20 mouse cellular contexts compared by ENCODE assay signal in genomic region chr5:54588332-54589020, GRCm38 (mm10).
DNase-seq lines count a peak whose midpoint lies in the region; ATAC-seq and TF ChIP-seq lines count a peak whose summit lies in the region.
"Had no signal": no experiment of that assay in that cellular context is flagged by ENCODE, and none has a peak within 500 bp of the region (broad histone marks: within the 10 kb centered on the region; RNA-seq: fewer than 3 reads in every experiment).

No protein-coding gene starts in this region.

- no peak for DNase-seq in forebrain, postnatal 0 days
- no peak for DNase-seq in forebrain, embryonic 10.5 days (ENCODE audit: extremely low spot score, low spot score)
- DNase-seq in kidney, postnatal 0 days (ENCODE audit: low spot score), result no peak
- no peak for DNase-seq in kidney, postnatal 36 days
- DNase-seq in midbrain, postnatal 0 days (ENCODE audit: low spot score), result no peak
- no peak for DNase-seq in midbrain, embryonic 11.5 days (ENCODE audit: low spot score, missing footprints)
- no peak for DNase-seq in stomach, postnatal 0 days (ENCODE audit: low spot score)
- DNase-seq in frontal cortex, postnatal 10 days (ENCODE audit: low spot score in 2 of 2), result no peak
- DNase-seq: adrenal gland, adult 8-10 months; cerebellum, adult 11 months; cerebellum, postnatal 25 days; kidney, adult 11 months; kidney, postnatal 14 days; liver, embryonic 13.5 days; thymus, postnatal 25 days had no signal

- H3K27me3 ChIP-seq in forebrain, postnatal 0 days (ENCODE audit: insufficient read depth, low read length), result no peaks in the 10 kb centered on the region
- no peaks in the 10 kb centered on the region for H3K27me3 ChIP-seq in forebrain, embryonic 10.5 days (ENCODE audit: poor library complexity, severe bottlenecking)
- H3K27me3 ChIP-seq in kidney, postnatal 0 days (ENCODE audit: insufficient read depth, low read length), result no peaks in the 10 kb centered on the region
- no peaks in the 10 kb centered on the region for H3K27me3 ChIP-seq in midbrain, postnatal 0 days (ENCODE audit: insufficient read depth, low read length)
- no peaks in the 10 kb centered on the region for H3K27me3 ChIP-seq in midbrain, embryonic 11.5 days (ENCODE audit: control insufficient read depth, insufficient read depth, low read length)
- H3K27me3 ChIP-seq in stomach, postnatal 0 days (ENCODE audit: control insufficient read depth, insufficient read depth, low read length), result no peaks in the 10 kb centered on the region
- H3K27me3 ChIP-seq: forebrain, embryonic 13.5 days; heart, embryonic 15.5 days; hindbrain, embryonic 13.5 days; liver, embryonic 13.5 days; neural tube, embryonic 13.5 days; stomach, embryonic 15.5 days had no signal

- TF ChIP-seq CTCF in forebrain, postnatal 0 days (IDR thresholded peaks at IDR 0.05; ENCODE audit: low read depth), result 0 out of 2 replicates have a peak, but pooled peaks have one; percentile 16
- peak; percentile 46; the same call in 1 of the 2 replicates for TF ChIP-seq CTCF in kidney, postnatal 0 days (IDR thresholded peaks at IDR 0.05; ENCODE audit: low read depth)
- TF ChIP-seq CTCF in midbrain, postnatal 0 days (IDR thresholded peaks at IDR 0.05), result peak; percentile 40
- peak; percentile 68 for TF ChIP-seq CTCF in stomach, postnatal 0 days (IDR thresholded peaks at IDR 0.05; ENCODE audit: low read depth)

- H3K27ac ChIP-seq in forebrain, postnatal 0 days (ENCODE audit: low read depth, low read length), result no peak overlapping the region
- no peak overlapping the region for H3K27ac ChIP-seq in forebrain, embryonic 10.5 days
- H3K27ac ChIP-seq in kidney, postnatal 0 days, result no peak overlapping the region
- no peak overlapping the region for H3K27ac ChIP-seq in midbrain, postnatal 0 days (ENCODE audit: low read depth, low read length)
- no peak overlapping the region for H3K27ac ChIP-seq in midbrain, embryonic 11.5 days (ENCODE audit: low read depth, low read length)
- no peak overlapping the region for H3K27ac ChIP-seq in stomach, postnatal 0 days (replicated peaks)
- H3K27ac ChIP-seq: forebrain, embryonic 13.5 days; heart, embryonic 15.5 days; hindbrain, embryonic 13.5 days; liver, embryonic 13.5 days; neural tube, embryonic 13.5 days; stomach, embryonic 15.5 days had no signal

- no peak for TF ChIP-seq EP300 in stomach, postnatal 0 days (optimal IDR thresholded peaks at IDR 0.05)

- no peaks in the 10 kb centered on the region for H3K4me1 ChIP-seq in forebrain, postnatal 0 days (ENCODE audit: insufficient read depth)
- no peaks in the 10 kb centered on the region for H3K4me1 ChIP-seq in forebrain, embryonic 10.5 days
- H3K4me1 ChIP-seq in kidney, postnatal 0 days (replicated peaks; ENCODE audit: insufficient read depth, low read length), result no peaks in the 10 kb centered on the region
- H3K4me1 ChIP-seq in midbrain, postnatal 0 days (ENCODE audit: insufficient read depth, low read length), result no peaks in the 10 kb centered on the region
- no peaks in the 10 kb centered on the region for H3K4me1 ChIP-seq in midbrain, embryonic 11.5 days (ENCODE audit: control insufficient read depth, insufficient read depth, low read length)
- no peaks in the 10 kb centered on the region for H3K4me1 ChIP-seq in stomach, postnatal 0 days (replicated peaks; ENCODE audit: control insufficient read depth, insufficient read depth)
- H3K4me1 ChIP-seq: forebrain, embryonic 13.5 days; heart, embryonic 15.5 days; hindbrain, embryonic 13.5 days; liver, embryonic 13.5 days; neural tube, embryonic 13.5 days; stomach, embryonic 15.5 days had no signal

- no peak overlapping the region for H3K4me3 ChIP-seq in forebrain, postnatal 0 days (ENCODE audit: low read depth, low read length)
- H3K4me3 ChIP-seq in forebrain, embryonic 10.5 days, result no peak overlapping the region
- H3K4me3 ChIP-seq in kidney, postnatal 0 days (replicated peaks; ENCODE audit: low read depth, low read length), result no peak overlapping the region
- no peak overlapping the region for H3K4me3 ChIP-seq in midbrain, postnatal 0 days (ENCODE audit: low read depth, low read length)
- H3K4me3 ChIP-seq in midbrain, embryonic 11.5 days (ENCODE audit: low read depth, low read length), result no peak overlapping the region
- H3K4me3 ChIP-seq in stomach, postnatal 0 days (ENCODE audit: low read depth, low read length), result no peak overlapping the region
- H3K4me3 ChIP-seq: forebrain, embryonic 13.5 days; heart, embryonic 15.5 days; hindbrain, embryonic 13.5 days; liver, embryonic 13.5 days; neural tube, embryonic 13.5 days; stomach, embryonic 15.5 days had no signal

- H3K4me2 ChIP-seq in forebrain, postnatal 0 days (ENCODE audit: low read depth), result no peak overlapping the region
- no peak overlapping the region for H3K4me2 ChIP-seq in kidney, postnatal 0 days (ENCODE audit: low read length)
- no peak overlapping the region for H3K4me2 ChIP-seq in midbrain, postnatal 0 days (ENCODE audit: low read depth, low read length, poor library complexity, severe bottlenecking)
- no peak overlapping the region for H3K4me2 ChIP-seq in midbrain, embryonic 11.5 days
- no peak overlapping the region for H3K4me2 ChIP-seq in stomach, postnatal 0 days (replicated peaks; ENCODE audit: low read depth)
- H3K4me2 ChIP-seq: forebrain, embryonic 13.5 days; heart, embryonic 15.5 days; hindbrain, embryonic 13.5 days; liver, embryonic 13.5 days; neural tube, embryonic 13.5 days; stomach, embryonic 15.5 days had no signal

- no peaks in the 10 kb centered on the region for H3K36me3 ChIP-seq in forebrain, postnatal 0 days (ENCODE audit: insufficient read depth)
- no peaks in the 10 kb centered on the region for H3K36me3 ChIP-seq in forebrain, embryonic 10.5 days (replicated peaks)
- no peaks in the 10 kb centered on the region for H3K36me3 ChIP-seq in kidney, postnatal 0 days (ENCODE audit: insufficient read depth, low read length)
- H3K36me3 ChIP-seq in midbrain, postnatal 0 days (ENCODE audit: insufficient read depth, low read length), result no peaks in the 10 kb centered on the region
- H3K36me3 ChIP-seq in midbrain, embryonic 11.5 days (ENCODE audit: control insufficient read depth, insufficient read depth, low read length), result no peaks in the 10 kb centered on the region
- H3K36me3 ChIP-seq in stomach, postnatal 0 days (ENCODE audit: control insufficient read depth, insufficient read depth, low read length), result no peaks in the 10 kb centered on the region
- H3K36me3 ChIP-seq: heart, embryonic 15.5 days; hindbrain, embryonic 13.5 days; liver, embryonic 13.5 days; neural tube, embryonic 13.5 days; stomach, embryonic 15.5 days had no signal

- WGBS in forebrain, postnatal 0 days, result 62% methylated on average over 2 of the region's 2 CpGs
- 67% methylated on average over 2 of the region's 2 CpGs for WGBS in forebrain, embryonic 10.5 days
- 50% methylated on average over 2 of the region's 2 CpGs for WGBS in kidney, postnatal 0 days
- 67% methylated on average over 2 of the region's 2 CpGs for WGBS in midbrain, postnatal 0 days
- WGBS in midbrain, embryonic 11.5 days, result 76% methylated on average over 2 of the region's 2 CpGs
- WGBS in stomach, postnatal 0 days, result 58% methylated on average over 2 of the region's 2 CpGs

- no peak for ATAC-seq in forebrain, postnatal 0 days
- no peak for ATAC-seq in kidney, postnatal 0 days (replicated peaks; ENCODE audit: low FRiP score, low read depth)
- ATAC-seq in midbrain, postnatal 0 days (ENCODE audit: low FRiP score), result no peak
- ATAC-seq in midbrain, embryonic 11.5 days (ENCODE audit: low FRiP score), result no peak
- no peak for ATAC-seq in stomach, postnatal 0 days (ENCODE audit: low FRiP score, low TSS enrichment)
- ATAC-seq: forebrain, embryonic 13.5 days had no signal

- no peak overlapping the region for H3K9ac ChIP-seq in forebrain, postnatal 0 days
- no peak overlapping the region for H3K9ac ChIP-seq in kidney, postnatal 0 days (ENCODE audit: low read depth, low read length)
- H3K9ac ChIP-seq in midbrain, postnatal 0 days (replicated peaks; ENCODE audit: low read length, poor library complexity, severe bottlenecking), result no peak overlapping the region
- no peak overlapping the region for H3K9ac ChIP-seq in midbrain, embryonic 11.5 days (ENCODE audit: low read length)
- H3K9ac ChIP-seq in stomach, postnatal 0 days (ENCODE audit: low read length), result no peak overlapping the region
- H3K9ac ChIP-seq: forebrain, embryonic 13.5 days; heart, embryonic 15.5 days; hindbrain, embryonic 13.5 days; liver, embryonic 13.5 days; neural tube, embryonic 13.5 days; stomach, embryonic 15.5 days had no signal

- H3K9me3 ChIP-seq in forebrain, postnatal 0 days (ENCODE audit: low read length), result no peaks in the 10 kb centered on the region
- H3K9me3 ChIP-seq in forebrain, embryonic 10.5 days, result no peaks in the 10 kb centered on the region
- H3K9me3 ChIP-seq in kidney, postnatal 0 days (replicated peaks; ENCODE audit: low read length), result no peaks in the 10 kb centered on the region
- H3K9me3 ChIP-seq in midbrain, postnatal 0 days (ENCODE audit: low read length), result no peaks in the 10 kb centered on the region
- no peaks in the 10 kb centered on the region for H3K9me3 ChIP-seq in midbrain, embryonic 11.5 days (ENCODE audit: control insufficient read depth, low read length)
- H3K9me3 ChIP-seq in stomach, postnatal 0 days (ENCODE audit: control insufficient read depth, low read length), result no peaks in the 10 kb centered on the region
- H3K9me3 ChIP-seq: forebrain, embryonic 13.5 days; heart, embryonic 15.5 days; hindbrain, embryonic 13.5 days; liver, embryonic 13.5 days; neural tube, embryonic 13.5 days; stomach, embryonic 15.5 days had no signal

Comparison
In these comparisons a context has a peak if more than half of its experiments do, and no peak if none do; other contexts are left out.
1. CTCF ChIP-seq: peak in every context shown above with its lines; median percentile 68 in stomach, postnatal 0 days; 46 in kidney, postnatal 0 days; 40 in midbrain, postnatal 0 days; 16 in forebrain, postnatal 0 days.